Comparison of ENCODE assay signal across 8 mouse cellular contexts in genomic region chr16:91225233-91226037, GRCm38 (mm10). TPM values are rescaled to one million over a fixed set of nuclear protein-coding genes. Genes with fewer than 3 reads are reported as not detected.
A peak's percentile ranks its signal among the peaks of the same experiment; 100 is the strongest.
DNase-seq lines count a peak whose midpoint lies in the region; ATAC-seq lines count a peak whose summit lies in the region.

TSS of gene Olig2 (plus strand) at chr16:91225457.

- peak within 1 kb of the TSS; percentile 22 for H3K4me3 ChIP-seq in lung, embryonic 15.5 days
- H3K4me3 ChIP-seq in midbrain, embryonic 10.5 days: peak within 1 kb of the TSS; percentile 51

- H3K27me3 ChIP-seq in lung, embryonic 15.5 days: peaks cover 100% of the 10 kb centered on the region
- H3K27me3 ChIP-seq in midbrain, embryonic 10.5 days (ENCODE audit: low read depth, poor library complexity, severe bottlenecking): peaks cover 100% of the 10 kb centered on the region

- DNase-seq in adrenal gland, postnatal 25 days: peak; percentile 16
- no peak for DNase-seq in adrenal gland, postnatal 10 days
- no peak for DNase-seq in lung, postnatal 10 days
- DNase-seq in induced T-regulatory cell, adult 2 months (ENCODE audit: low read depth): peak; percentile 24
- peak; percentile 87 for DNase-seq in midbrain, embryonic 10.5 days (ENCODE audit: low spot score)
- DNase-seq in yolk sac, embryonic 10.5 days (ENCODE audit: low spot score): peak; percentile 31
- no peak for DNase-seq in spleen, postnatal 4 days (ENCODE audit: low spot score in 2 of 2)

- ATAC-seq in lung, embryonic 15.5 days (ENCODE audit: borderline replicate concordance, extremely low read depth, low FRiP score, low TSS enrichment): 0 out of 2 replicates have a peak, but pooled peaks have one; percentile 15

- H3K9me3 ChIP-seq in lung, embryonic 15.5 days: no peaks in the 10 kb centered on the region
- H3K9me3 ChIP-seq in midbrain, embryonic 10.5 days (replicated peaks): no peaks in the 10 kb centered on the region

- peak within 1 kb of the TSS; percentile 50 for H3K4me2 ChIP-seq in lung, embryonic 15.5 days

- H3K36me3 ChIP-seq in lung, embryonic 15.5 days: no peaks in the 10 kb centered on the region
- no peaks in the 10 kb centered on the region for H3K36me3 ChIP-seq in midbrain, embryonic 10.5 days

- no peak within 1 kb of the TSS for H3K9ac ChIP-seq in lung, embryonic 15.5 days

- H3K27ac ChIP-seq in lung, embryonic 15.5 days: no peak within 1 kb of the TSS
- H3K27ac ChIP-seq in midbrain, embryonic 10.5 days (replicated peaks): peak within 1 kb of the TSS; percentile 76

- peaks cover 31% of the 10 kb centered on the region for H3K4me1 ChIP-seq in lung, embryonic 15.5 days
- H3K4me1 ChIP-seq in midbrain, embryonic 10.5 days: peaks cover 81% of the 10 kb centered on the region

- 2% methylated on average over 53 of the region's 53 CpGs for WGBS in lung, embryonic 15.5 days
- WGBS in midbrain, embryonic 10.5 days: under 1% methylated on average over 52 of the region's 53 CpGs

RNA-seq across cellular contexts. Expression of gene Olig2, which starts in this region (rescaled TPM):
- total RNA-seq in adrenal gland, postnatal 25 days (2021): not detected in 2 replicates
- total RNA-seq in adrenal gland, postnatal 10 days (2021): not detected
- polyA plus RNA-seq in lung, embryonic 15.5 days (2015; fragmentation: Nextera tagmentation; extraction: Ambion mirVana): not detected in 2 replicates
- 7.4 and 7.6 TPM in 2 replicates for polyA plus RNA-seq in midbrain, embryonic 10.5 days (2016; fragmentation: Nextera tagmentation; extraction: Ambion mirVana)

Comparison
In these comparisons a context has a peak if more than half of its experiments do, and no peak if none do; other contexts are left out.
1. Peak in DNase-seq in adrenal gland, postnatal 25 days; RNA of the gene not detected or under 1 TPM.
2. Peak in ATAC-seq, H3K4me3 ChIP-seq and H3K4me2 ChIP-seq in lung, embryonic 15.5 days; RNA of the gene not detected or under 1 TPM.
3. DNase-seq: peak in induced T-regulatory cell, adult 2 months (single experiment), midbrain, embryonic 10.5 days (single experiment) and yolk sac, embryonic 10.5 days (single experiment); none in adrenal gland, postnatal 10 days (single experiment), lung, postnatal 10 days (single experiment) and spleen, postnatal 4 days (0 of 2).